Mouse (Mus musculus): ENCODE measurements at regions not wholly inside any gene's neighbourhood (a gene's known extent, or its start where the extent isn't known, plus 50 kb on each side); places are given as distances from the start of the nearest gene placed in this dataset.
A peak's percentile ranks its signal among the peaks of the same experiment; 100 is the strongest.

DNA sequence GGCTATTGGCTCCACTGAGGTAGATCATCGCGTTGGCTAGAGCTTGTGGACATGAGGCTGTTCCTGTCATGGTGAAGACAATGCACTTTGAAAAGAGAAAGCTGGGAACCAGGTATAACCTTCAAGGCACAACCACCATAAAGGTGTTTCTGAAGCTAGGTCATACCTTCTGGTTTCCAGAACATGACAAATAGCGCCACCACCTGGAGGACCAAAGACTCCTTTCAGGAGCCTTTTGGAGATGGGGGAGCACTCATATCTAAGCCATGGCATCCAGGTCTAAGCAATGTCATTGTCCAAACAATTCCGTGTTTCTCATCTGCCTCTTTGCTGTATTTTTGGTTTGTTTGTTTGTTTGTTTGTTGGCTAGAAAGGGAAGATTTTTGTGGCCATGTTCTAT is 113.7 kb upstream of the Lsm14a start:
- TF ChIP-seq CTCF (conservative IDR thresholded peaks at IDR 0.05; ENCODE audit: insufficient read depth, insufficient read length, low read depth, low read length) = peak; percentile 28; the same call in 1 of the 2 replicates
- no peak for TF ChIP-seq POLR2A (IDR thresholded peaks at IDR 0.05; ENCODE audit: low read depth, low read length)
